Mouse (Mus musculus): ENCODE results near the gene Spag9. TPM values are rescaled to one million over a fixed set of nuclear protein-coding genes. Genes with fewer than 3 reads are reported as not detected.
A peak's percentile ranks its signal among the peaks of the same experiment; 100 is the strongest.

Spag9 gene
- total and polyA plus RNA-seq, 3 experiments: 21.0 to 32.1 (median 22.6) TPM

- no peak for TF ChIP-seq PAX5 (IDR thresholded peaks at IDR 0.05; ENCODE audit: low read length)
- TF ChIP-seq RAD21 (IDR thresholded peaks at IDR 0.05; ENCODE audit: low read depth, low read length): peak; percentile 88
- no peak for TF ChIP-seq CHD1 (IDR thresholded peaks at IDR 0.05; ENCODE audit: low read depth, low read length)
- TF ChIP-seq JUND (conservative IDR thresholded peaks at IDR 0.05; ENCODE audit: low read depth, low read length): no peak; the same call in 1 of the 2 replicates
- TF ChIP-seq IRF4 (IDR thresholded peaks at IDR 0.05; ENCODE audit: low read depth, low read length): peak; percentile 79
- TF ChIP-seq MYC (IDR thresholded peaks at IDR 0.05; ENCODE audit: low read depth, low read length): peak; percentile 86; the same call in 1 of the 2 replicates
- TF ChIP-seq NELFE (IDR thresholded peaks at IDR 0.05; ENCODE audit: low read depth, low read length): 0 out of 2 replicates have a peak, but pooled peaks have one; percentile 32
- peak; percentile 93 for TF ChIP-seq MAZ (IDR thresholded peaks at IDR 0.05; ENCODE audit: low read depth, low read length)
- no peak for TF ChIP-seq ZNF384 (IDR thresholded peaks at IDR 0.05; ENCODE audit: low read depth, low read length)
- peak; percentile 89 for TF ChIP-seq SMC3 (IDR thresholded peaks at IDR 0.05; ENCODE audit: low read depth, low read length)
- TF ChIP-seq CHD2 (IDR thresholded peaks at IDR 0.05; ENCODE audit: low read length): no peak
- TF ChIP-seq SIN3A (IDR thresholded peaks at IDR 0.05; ENCODE audit: low read length): peak; percentile 87
- TF ChIP-seq ETS1 (conservative IDR thresholded peaks at IDR 0.05; ENCODE audit: low read depth, low read length): peak; percentile 44; the same call in 1 of the 2 replicates
- peak; percentile 97 to 98 for TF ChIP-seq CTCF (conservative IDR thresholded peaks at IDR 0.05 in 1 of 2, IDR thresholded peaks at IDR 0.05 in 1 of 2; ENCODE audit: low read depth in 2 of 2, low read length in 2 of 2)
- no peak for TF ChIP-seq GABPA (IDR thresholded peaks at IDR 0.05; ENCODE audit: insufficient replicate concordance, low read depth, low read length)
- TF ChIP-seq USF1 (IDR thresholded peaks at IDR 0.05; ENCODE audit: low read depth, low read length): peak; percentile 94
- peak; percentile 81 for TF ChIP-seq ELF1 (IDR thresholded peaks at IDR 0.05; ENCODE audit: low read depth, low read length)
- no peak; the same call in 1 of the 2 replicates for TF ChIP-seq MAFK (IDR thresholded peaks at IDR 0.05; ENCODE audit: insufficient replicate concordance, low read length)
- no peak for TF ChIP-seq JUN (IDR thresholded peaks at IDR 0.05; ENCODE audit: insufficient read depth, low read depth, low read length)
- TF ChIP-seq MAX (IDR thresholded peaks at IDR 0.05; ENCODE audit: low read length): peak; percentile 87
- peak; percentile 90 for TF ChIP-seq BHLHE40 (IDR thresholded peaks at IDR 0.05; ENCODE audit: low read depth, low read length)
- peak; percentile 92 for TF ChIP-seq USF2 (conservative IDR thresholded peaks at IDR 0.05; ENCODE audit: low read depth, low read length)
- TF ChIP-seq ZC3H11A (IDR thresholded peaks at IDR 0.05; ENCODE audit: low read depth, low read length): peak; percentile 61
- TF ChIP-seq ZMIZ1 (IDR thresholded peaks at IDR 0.05; ENCODE audit: low read depth, low read length): no peak
- peak; percentile 47 for TF ChIP-seq NRF1 (IDR thresholded peaks at IDR 0.05; ENCODE audit: low read depth, low read length)
- peak; percentile 8; the same call in 1 of the 2 replicates for TF ChIP-seq MXI1 (IDR thresholded peaks at IDR 0.05; ENCODE audit: low read depth, low read length)
- TF ChIP-seq ZKSCAN1 (IDR thresholded peaks at IDR 0.05; ENCODE audit: borderline replicate concordance, low read depth, low read length): no peak
- TF ChIP-seq TBP (conservative IDR thresholded peaks at IDR 0.05; ENCODE audit: low read depth, low read length): peak; percentile 59; the same call in 1 of the 2 replicates
- no peak for TF ChIP-seq RCOR1 (conservative IDR thresholded peaks at IDR 0.05; ENCODE audit: low read depth, low read length)
- TF ChIP-seq KAT2A (IDR thresholded peaks at IDR 0.05; ENCODE audit: insufficient replicate concordance, low read length): no peak
- TF ChIP-seq TCF12 (IDR thresholded peaks at IDR 0.05; ENCODE audit: low read depth, low read length): peak; percentile 66; the same call in 1 of the 2 replicates
- peak; percentile 38; the same call in 1 of the 2 replicates for TF ChIP-seq HCFC1 (IDR thresholded peaks at IDR 0.05; ENCODE audit: low read depth, low read length)
- TF ChIP-seq POLR2AphosphoS2 (IDR thresholded peaks at IDR 0.05; ENCODE audit: low read depth, low read length): no peak
- TF ChIP-seq UBTF (IDR thresholded peaks at IDR 0.05; ENCODE audit: low read depth, low read length): 0 out of 2 replicates have a peak, but pooled peaks have one; percentile 54
- peak; percentile 49 for TF ChIP-seq POLR2A (IDR thresholded peaks at IDR 0.05; ENCODE audit: low read depth, low read length)
- TF ChIP-seq EP300 (IDR thresholded peaks at IDR 0.05; ENCODE audit: low read length): no peak
- peak; percentile 94 for TF ChIP-seq MEF2A (IDR thresholded peaks at IDR 0.05; ENCODE audit: borderline replicate concordance, low read depth, low read length)
- TF ChIP-seq E2F4 (IDR thresholded peaks at IDR 0.05; ENCODE audit: insufficient replicate concordance, low read depth, low read length): no peak
- Histone ChIP-seq H3K79me2 (replicated peaks; ENCODE audit: control insufficient read depth, extremely low read depth, insufficient read depth, poor library complexity, severe bottlenecking) (no peaks in the 10 kb centered on the region), H3K9ac (ENCODE audit: insufficient read depth, low read depth) (peak overlapping the region; percentile 54), H3K27ac (ENCODE audit: insufficient read depth, low read depth) (peak overlapping the region; percentile 54), H3K36me3 (replicated peaks in 1 of 2; ENCODE audit: control insufficient read depth in 1 of 2, insufficient read depth in 1 of 2, low read length in 1 of 2) (peaks cover 0 to 2% of the 10 kb centered on the region in 2 experiments), H3K27me3 (replicated peaks) (no peaks in the 10 kb centered on the region), H3K9me3 (replicated peaks; ENCODE audit: low read length) (no peaks in the 10 kb centered on the region), H3K4me2 (ENCODE audit: insufficient read depth, low read depth, poor library complexity, severe bottlenecking) (peak overlapping the region; percentile 85), H3K4me1 (ENCODE audit: control insufficient read depth in 1 of 2, insufficient read depth in 2 of 2) (peaks cover 40 to 58% of the 10 kb centered on the region in 2 experiments), H3K4me3 (replicated peaks in 1 of 3; ENCODE audit: low read depth in 2 of 3, low read length in 2 of 3, poor library complexity in 1 of 3) (peak overlapping the region; percentile 32 to 47 (median 35))
- DNase-seq (ENCODE audit: extremely low read depth): peak; percentile 94
- in situ Hi-C loops (cut with MboI; ENCODE audit: low pct_ligation_motif_present, low pct_unique_long_range_greater_than_20kb, low sequenced_read_pairs): loop anchor here (10.0 kb wide), 1 partner anchor 351 kb away; the partner anchor contains the start of gene Spata20
- dilution Hi-C loops (cut with MboI; ENCODE audit: extremely low pct_ligation_motif_present, extremely low pct_unique_long_range_greater_than_20kb, low sequenced_read_pairs): no loop called here
Observed at GRCm38 (mm10) chr11:94133344-94133955, 137.6 kb downstream of the Spag9 start.

Data from CH12.LX (cell line).